Mouse (Mus musculus): ENCODE measurements around the gene Nrxn1.

DNA sequence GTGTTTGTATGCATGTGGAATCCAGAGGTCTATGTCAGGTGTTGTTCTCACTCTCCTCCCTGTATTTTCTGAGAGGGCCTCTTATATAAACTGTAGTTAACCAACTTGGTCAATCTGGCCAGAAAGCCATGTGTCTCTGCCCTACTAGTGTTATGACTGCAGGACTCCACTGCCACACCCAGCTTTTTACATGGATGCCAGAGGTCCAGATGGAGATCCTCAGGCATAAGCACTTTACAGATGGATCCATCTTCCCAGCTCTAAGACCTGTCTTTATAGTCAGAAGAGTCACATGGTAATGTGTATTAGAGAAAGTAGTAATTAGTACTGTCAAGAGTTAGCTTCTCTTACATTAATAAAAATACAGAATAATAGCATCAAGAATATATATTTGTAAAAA, 285.7 kb downstream of the Nrxn1 start:
- TF ChIP-seq CTCF (IDR thresholded peaks at IDR 0.05; ENCODE audit: low read depth) (no peak), EP300 (optimal IDR thresholded peaks at IDR 0.05) (no peak)
